Mouse (Mus musculus) CD4-positive, CD25-positive, alpha-beta regulatory T cell, adult 2 months (primary cell): ENCODE results near the gene Chm.
"Not testable (repeated sequence)": the region's sequence is repeated elsewhere in the genome, so short reads cannot be mapped to it uniquely, and the experiment has no call there.

Source experiments
- DNase-seq: peaks from one replicate; pipeline ENCODE4 v3.0.0-alpha.2; 2012; ENCODE audit warnings: low read depth, low spot score

Chm gene

DNA sequence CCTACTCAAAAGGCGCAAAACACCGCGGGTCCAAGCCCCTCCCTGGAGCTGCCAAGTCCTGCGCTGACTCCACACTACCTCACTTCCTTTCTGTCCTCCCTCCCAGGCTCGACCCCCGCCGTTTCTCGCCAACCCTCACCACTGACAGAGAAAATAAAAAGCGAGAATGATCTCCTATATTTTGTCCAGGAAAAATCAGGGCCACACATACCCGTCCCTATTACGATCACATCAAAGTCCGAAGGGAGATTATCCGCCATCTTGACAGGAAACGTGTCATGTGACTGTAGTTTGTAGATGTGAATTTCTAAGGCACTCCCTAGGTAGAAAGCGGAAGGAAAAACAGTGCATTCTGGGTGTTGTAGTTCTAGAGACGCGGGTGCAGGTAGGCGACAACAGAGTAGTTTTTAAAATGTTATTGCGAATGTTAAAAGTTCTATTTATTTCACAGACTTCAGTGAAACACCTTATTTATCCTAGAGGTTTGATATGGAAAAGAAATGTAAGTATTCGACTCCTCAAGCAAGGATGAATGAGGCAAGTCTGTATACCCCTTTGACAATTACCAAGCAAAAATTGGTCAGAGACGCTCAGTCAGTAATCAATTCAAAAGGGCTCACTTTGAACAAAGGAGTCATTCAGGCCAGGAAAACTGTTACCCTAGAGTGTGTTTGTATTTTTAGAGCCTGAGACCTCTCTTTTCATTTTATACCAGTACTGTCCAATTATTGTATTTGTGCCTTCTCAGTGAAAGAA is at the start of gene Chm:
Gene Chm (minus strand): TSS at position 288 of the 756 bp plus-strand sequence.
- peak; percentile 83 for DNase-seq

DNA sequence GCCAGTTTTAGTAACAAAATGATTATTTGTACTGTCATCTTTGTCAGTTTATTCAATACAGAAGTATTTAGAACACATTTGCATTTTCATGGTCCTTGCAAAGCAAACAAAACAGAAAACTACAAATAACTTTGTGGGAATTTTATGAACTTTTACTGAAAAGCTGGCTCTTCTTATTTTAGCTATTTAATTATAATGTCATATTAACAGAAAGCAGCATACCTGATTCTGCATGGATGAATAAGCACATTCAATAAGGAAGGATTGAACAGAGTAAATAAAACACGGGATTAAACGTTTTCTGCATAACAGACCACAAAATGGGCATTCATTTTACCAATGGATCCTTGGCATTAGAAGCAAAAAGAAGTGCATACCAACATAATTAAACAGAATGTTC is 8.6 kb upstream of the Chm start:
- DNase-seq = no peak

DNA sequence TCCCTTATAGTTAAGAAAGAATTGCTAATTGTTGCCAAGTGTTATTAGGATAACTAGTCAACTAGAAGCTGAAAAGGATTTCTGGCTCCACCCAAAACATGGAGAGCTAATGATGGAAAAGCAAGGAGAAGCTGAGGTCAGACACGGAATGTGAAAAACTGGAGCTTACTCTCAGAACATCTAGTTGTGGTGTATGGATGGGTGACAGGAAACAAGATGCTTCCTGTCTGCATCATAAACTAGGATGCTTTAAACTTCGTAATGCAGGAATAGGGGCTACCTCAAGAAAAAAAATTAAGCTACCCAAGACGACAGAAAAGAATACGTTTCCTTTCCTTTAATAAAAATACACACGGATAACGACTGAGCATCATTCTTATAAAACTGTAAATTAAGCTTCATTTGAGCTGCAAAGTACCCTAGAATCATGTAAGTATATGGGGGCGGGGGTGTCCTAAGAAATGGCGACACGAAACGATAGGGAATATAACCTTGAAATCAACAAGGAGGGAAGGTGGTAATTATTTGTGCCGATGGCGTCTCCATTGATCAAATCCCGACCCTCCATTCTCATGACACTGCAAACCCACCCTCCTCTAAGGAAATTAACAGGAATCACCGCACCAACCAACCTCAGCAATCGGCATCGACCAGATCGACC is 618 bp downstream of the Chm start:
- DNase-seq = peak; percentile 12

DNA sequence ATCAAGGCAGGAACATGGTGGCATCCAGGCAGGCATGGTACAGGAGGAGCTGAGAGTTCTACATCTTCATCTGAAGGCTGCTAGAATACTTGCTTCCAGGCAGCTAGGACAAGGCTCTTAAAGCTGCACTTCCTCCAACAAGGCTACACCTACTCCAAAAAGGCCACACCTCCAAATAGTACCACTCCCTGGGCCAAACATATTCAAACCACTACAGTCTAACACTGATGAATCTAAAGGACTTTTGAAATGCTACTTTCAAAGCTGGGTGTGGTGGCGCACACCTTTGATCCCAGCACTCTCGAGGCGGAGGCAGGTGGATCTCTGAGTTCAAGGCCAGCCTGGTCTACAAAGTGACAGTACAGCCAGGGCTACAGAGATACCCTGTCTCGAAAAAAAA is 4.5 kb downstream of the Chm start:
- not testable (repeated sequence) for DNase-seq

DNA sequence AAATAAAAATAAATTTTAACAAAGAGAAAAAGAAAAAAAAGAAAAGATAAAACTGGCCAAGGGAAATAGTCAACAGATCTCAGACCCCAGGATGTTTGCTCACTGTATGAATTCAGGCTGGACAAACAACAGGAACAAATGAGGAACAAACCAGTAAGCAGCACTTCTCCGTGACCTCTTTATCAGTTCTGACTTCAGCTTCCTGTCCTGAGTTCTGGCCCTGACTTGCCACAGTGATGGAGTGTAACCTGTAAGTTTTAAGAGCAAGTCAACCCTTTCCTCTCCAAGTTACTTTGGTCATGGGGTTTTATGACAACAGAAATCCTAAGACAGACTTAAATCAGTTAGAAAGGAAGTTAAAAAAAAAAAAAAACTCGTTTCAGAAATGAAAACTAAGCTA is 12.6 kb downstream of the Chm start:
- no peak for DNase-seq

DNA sequence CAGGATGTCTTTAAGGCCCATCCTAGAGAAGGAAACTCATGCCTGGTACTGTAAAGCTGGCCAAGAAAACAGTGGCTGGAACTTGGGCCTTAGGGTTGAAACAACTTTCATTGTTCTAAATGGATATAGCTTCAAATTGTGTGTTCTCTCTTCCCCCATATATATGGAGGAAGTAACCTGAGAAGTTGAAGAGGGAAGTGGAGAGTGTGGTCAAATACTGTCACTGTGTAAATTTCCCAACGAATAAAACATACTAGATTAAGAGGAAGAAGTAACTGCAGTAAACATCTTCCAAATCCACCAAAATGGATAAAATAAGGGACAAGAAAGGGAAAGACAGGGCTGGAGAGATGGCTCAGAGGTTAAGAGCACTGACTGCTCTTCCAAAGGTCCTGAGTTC is 13.0 kb downstream of the Chm start:
- DNase-seq = no peak

DNA sequence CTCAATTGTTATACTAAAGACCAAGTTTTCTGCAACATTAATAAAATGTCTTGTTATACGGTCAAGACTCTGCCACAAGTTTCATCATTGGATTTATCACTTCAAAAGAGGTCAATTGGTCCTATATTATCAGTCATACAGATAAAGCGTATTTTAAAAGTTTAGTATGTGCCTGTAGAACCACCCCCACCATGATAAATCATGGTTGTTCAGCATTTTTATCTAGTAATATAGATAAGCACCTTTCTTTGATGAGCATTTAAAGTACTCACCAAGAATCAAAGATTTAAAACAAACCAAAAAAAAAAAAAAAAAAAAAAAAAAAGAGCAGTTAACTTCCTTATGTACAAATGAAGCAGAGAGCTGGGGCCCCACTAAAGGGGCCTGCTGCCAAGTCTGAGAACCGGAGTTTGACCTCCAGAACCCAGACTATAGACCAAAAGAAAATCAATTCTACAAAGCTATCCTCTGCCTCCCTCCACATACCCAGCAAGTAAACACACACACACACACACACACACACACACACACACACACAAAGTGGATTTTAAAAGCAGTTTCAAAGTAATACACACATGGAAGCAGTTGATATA is 25.0 kb downstream of the Chm start:
- no peak for DNase-seq

DNA sequence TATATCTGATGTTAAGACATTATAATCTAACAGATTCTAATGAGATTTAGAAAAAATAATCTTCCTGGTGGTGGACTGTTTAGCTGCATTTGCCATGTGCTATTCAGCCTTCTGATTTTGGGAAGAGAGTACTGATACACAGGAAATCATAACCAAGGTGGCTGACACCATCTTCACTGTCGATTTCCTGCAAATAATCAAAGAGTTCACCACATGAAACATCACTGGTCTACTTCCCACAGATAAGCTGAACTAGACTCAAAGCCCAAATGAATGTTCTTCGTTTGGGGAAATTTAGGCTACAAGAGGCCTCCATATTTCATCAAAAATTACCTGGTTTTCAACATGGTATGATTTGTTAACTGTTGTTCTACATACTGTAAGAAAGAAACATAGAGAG is 101.1 kb downstream of the Chm start:
- DNase-seq = peak; percentile 8

DNA sequence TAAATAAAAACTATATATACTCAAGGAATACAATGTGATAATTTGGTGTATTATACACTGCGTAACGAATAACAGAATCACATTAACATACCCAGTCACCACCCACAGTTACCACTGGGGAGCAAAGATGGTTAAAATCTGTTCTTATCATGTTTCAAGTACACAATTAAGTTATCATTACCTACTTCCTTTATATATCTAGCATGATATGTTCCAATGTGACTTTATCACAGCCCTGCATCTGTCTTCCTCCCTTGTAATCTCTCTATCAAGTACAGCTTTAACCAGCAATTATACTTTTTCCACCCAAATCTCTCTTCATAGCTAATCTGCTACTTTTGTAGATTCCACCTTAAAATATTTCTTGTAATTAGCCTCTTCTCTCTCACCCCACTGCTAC is 109.3 kb downstream of the Chm start:
- no peak for DNase-seq

DNA sequence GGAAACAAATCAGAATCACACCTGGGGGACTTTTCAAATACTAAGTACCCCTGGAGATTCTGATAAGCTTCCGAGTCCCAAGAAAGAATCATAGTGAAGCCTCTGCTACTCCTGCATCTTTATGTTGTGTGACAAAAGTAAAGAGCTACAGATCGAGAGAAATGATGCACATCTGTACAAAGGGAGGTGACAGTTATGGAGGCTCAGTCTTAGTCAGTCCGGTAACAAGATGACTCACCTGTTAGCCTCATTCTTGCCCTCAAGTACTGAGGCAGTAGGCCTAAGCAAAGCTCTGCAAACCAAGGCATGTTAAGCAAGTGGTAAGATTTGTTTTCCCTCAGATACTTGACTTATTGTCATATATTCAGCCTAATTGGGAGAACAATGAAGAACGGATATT is 110.5 kb downstream of the Chm start:
- DNase-seq = peak; percentile 2

DNA sequence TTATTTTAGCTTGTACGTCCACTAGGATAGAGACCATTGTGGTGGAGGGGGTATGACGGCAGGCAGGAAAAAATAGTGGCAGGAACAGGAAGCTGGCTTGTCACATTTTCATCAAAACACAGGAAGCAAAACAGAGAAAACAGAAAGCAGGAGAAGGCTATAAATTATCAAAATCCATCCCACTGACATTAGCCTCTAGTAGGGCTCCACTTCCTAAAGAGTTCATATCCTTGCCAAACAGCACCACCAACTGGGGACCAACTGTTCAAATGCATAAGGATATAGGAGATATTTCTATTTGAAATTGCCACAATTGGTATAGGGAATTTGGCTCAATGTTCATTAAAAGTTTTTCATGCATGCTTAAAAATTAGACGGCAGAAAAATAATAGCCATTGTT is 181.7 kb downstream of the Chm start:
- DNase-seq = no peak

DNA sequence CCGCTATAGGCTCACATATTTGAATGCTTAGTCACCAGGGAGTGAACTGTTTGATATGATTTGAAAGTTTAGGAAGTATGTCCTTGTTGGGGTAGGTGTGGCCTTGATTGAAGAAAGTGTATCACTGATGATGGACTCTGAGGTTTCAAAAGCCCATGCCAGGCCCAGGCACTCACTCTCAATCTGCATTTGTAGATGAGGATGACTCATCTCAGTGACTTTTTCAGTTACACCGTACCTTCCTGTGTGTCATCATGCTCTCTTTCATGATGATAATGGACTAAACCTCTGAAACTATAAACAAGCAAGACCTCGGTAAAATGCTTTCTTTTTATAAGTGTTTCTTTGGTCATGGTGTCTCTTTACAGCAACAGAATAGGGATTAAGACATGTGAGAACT is 183.1 kb downstream of the Chm start:
- DNase-seq = peak; percentile 8
